Mouse (Mus musculus): ENCODE data around the gene Fancc.

DNA sequence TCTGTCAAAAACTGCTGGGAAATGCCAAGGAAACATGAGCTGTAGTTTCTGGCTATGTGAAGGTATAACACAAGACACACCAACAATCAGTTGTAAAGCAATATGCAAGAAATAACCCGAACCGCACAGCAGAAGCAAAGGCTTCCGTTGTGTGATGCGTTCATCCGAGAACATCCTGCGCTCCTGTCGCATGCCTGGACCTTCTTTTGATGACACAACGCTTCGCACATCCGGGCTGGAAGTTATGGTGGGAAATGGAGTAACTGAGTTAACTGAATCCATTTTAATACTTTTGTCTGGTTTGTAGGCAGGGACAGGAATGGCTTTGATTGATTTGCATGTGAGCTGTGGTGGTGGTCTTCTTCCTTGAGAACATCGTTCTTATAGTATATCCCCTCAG, 249.4 kb downstream of the Fancc start:
- TF ChIP-seq EP300 (IDR thresholded peaks at IDR 0.05; ENCODE audit: low read depth), result no peak
- TF ChIP-seq CTCF (IDR thresholded peaks at IDR 0.05; ENCODE audit: low read depth), result no peak
